Mouse (Mus musculus): Measurements from ENCODE around the gene Gpsm1.

The Gpsm1 gene

GRCm38 (mm10) chr2:26315072-26315924, at the start of gene Gpsm1:
Gene Gpsm1, plus strand, starts transcription at chr2:26315515.
- DNase-seq (ENCODE audit: low spot score in 2 of 2) = peak; percentile 68 to 85

- DNase-seq (ENCODE audit: low spot score in 2 of 2) = no peak
Observed at GRCm38 (mm10) chr2:26266066-26266742, 49.1 kb upstream of the Gpsm1 start.

GRCm38 (mm10) chr2:26268216-26268615, 47.1 kb upstream of the Gpsm1 start:
- no peak for DNase-seq (ENCODE audit: low spot score in 2 of 2)

- peak in 1 of 2 experiments; percentile 76 for DNase-seq (ENCODE audit: low spot score in 2 of 2)
Observed at GRCm38 (mm10) chr2:26273611-26274010, 41.7 kb upstream of the Gpsm1 start.

- no peak for DNase-seq (ENCODE audit: low spot score in 2 of 2)
Observed at GRCm38 (mm10) chr2:26279712-26280111, 35.6 kb upstream of the Gpsm1 start.

GRCm38 (mm10) chr2:26280594-26280993, 34.7 kb upstream of the Gpsm1 start:
- no peak for DNase-seq (ENCODE audit: low spot score in 2 of 2)

- DNase-seq (ENCODE audit: low spot score in 2 of 2) = peak in 1 of 2 experiments; percentile 79
Observed at GRCm38 (mm10) chr2:26285804-26286203, 29.5 kb upstream of the Gpsm1 start.

GRCm38 (mm10) chr2:26286391-26286790, 28.9 kb upstream of the Gpsm1 start:
- no peak for DNase-seq (ENCODE audit: low spot score in 2 of 2)

- no peak for DNase-seq (ENCODE audit: low spot score in 2 of 2)
Observed at GRCm38 (mm10) chr2:26290133-26290532, 25.2 kb upstream of the Gpsm1 start.

- no peak for DNase-seq (ENCODE audit: low spot score in 2 of 2)
Observed at GRCm38 (mm10) chr2:26294457-26294856, 20.9 kb upstream of the Gpsm1 start, which contains the start of gene Ccdc187. Gene Ccdc187, minus strand, starts transcription at chr2:26294557.

- DNase-seq (ENCODE audit: low spot score in 2 of 2) = peak in 1 of 2 experiments; percentile 68
Observed at GRCm38 (mm10) chr2:26296606-26297195, 18.6 kb upstream of the Gpsm1 start.

GRCm38 (mm10) chr2:26298208-26298855, 17.0 kb upstream of the Gpsm1 start:
- DNase-seq (ENCODE audit: low spot score in 2 of 2) = peak in 1 of 2 experiments; percentile 70

GRCm38 (mm10) chr2:26298856-26299230, 16.5 kb upstream of the Gpsm1 start:
- no peak for DNase-seq (ENCODE audit: low spot score in 2 of 2)

- peak in 1 of 2 experiments; percentile 65 for DNase-seq (ENCODE audit: low spot score in 2 of 2)
Observed at GRCm38 (mm10) chr2:26299336-26299735, 16.0 kb upstream of the Gpsm1 start.

GRCm38 (mm10) chr2:26300161-26300807, 15.0 kb upstream of the Gpsm1 start:
- peak in 1 of 2 experiments; percentile 40 for DNase-seq (ENCODE audit: low spot score in 2 of 2)

GRCm38 (mm10) chr2:26300808-26301174, 14.5 kb upstream of the Gpsm1 start:
- peak; percentile 87 to 96 for DNase-seq (ENCODE audit: low spot score in 2 of 2)

GRCm38 (mm10) chr2:26302005-26302503, 13.3 kb upstream of the Gpsm1 start:
- DNase-seq (ENCODE audit: low spot score in 2 of 2) = no peak

- DNase-seq (ENCODE audit: low spot score in 2 of 2) = no peak
Observed at GRCm38 (mm10) chr2:26304711-26305110, 10.6 kb upstream of the Gpsm1 start.

GRCm38 (mm10) chr2:26305555-26305954, 9.8 kb upstream of the Gpsm1 start:
- no peak for DNase-seq (ENCODE audit: low spot score in 2 of 2)

GRCm38 (mm10) chr2:26306702-26307101, 8.6 kb upstream of the Gpsm1 start:
- no peak for DNase-seq (ENCODE audit: low spot score in 2 of 2)

- no peak for DNase-seq (ENCODE audit: low spot score in 2 of 2)
Observed at GRCm38 (mm10) chr2:26309739-26310138, 5.6 kb upstream of the Gpsm1 start.

All from cerebellum, postnatal 4 days (tissue).